Mouse (Mus musculus) gastrocnemius, postnatal 36 days (tissue): ENCODE measurements around the gene Gpr15. TPM values are rescaled to one million over a fixed set of nuclear protein-coding genes. Genes with fewer than 3 reads are reported as not detected.

ENCODE experiments used
- DNase-seq, 2 experiments: peaks; one replicate each; pipeline ENCODE4 v3.0.0; 2022
- intact Hi-C: fragments of 180-260 bp; cut with DNase I; formaldehyde crosslinking; loops from one replicate; pipeline ENCODE4 v1.15.1; 2025
- long read RNA-seq, 2 experiments: library from polyadenylated mRNA; stranded (forward); transcript quantifications; one replicate each; pipeline ENCODE4 v2.0.0; 2021
- total RNA-seq, 2 experiments: library from RNA; stranded (reverse); gene quantifications; 2 replicates each; pipeline ENCODE4 v1.2.3; 2021

The Gpr15 gene
- total RNA-seq, result not detected
- long read RNA-seq, experiment 1, result 0 reads
- long read RNA-seq, experiment 2, result 0 reads

- no peak for DNase-seq
- intact Hi-C loops, result no loop called here
Observed at GRCm38 (mm10) chr16:58718666-58719120, at the start of gene Gpr15. Gene Gpr15, minus strand, starts transcription at chr16:58719070.

DNA sequence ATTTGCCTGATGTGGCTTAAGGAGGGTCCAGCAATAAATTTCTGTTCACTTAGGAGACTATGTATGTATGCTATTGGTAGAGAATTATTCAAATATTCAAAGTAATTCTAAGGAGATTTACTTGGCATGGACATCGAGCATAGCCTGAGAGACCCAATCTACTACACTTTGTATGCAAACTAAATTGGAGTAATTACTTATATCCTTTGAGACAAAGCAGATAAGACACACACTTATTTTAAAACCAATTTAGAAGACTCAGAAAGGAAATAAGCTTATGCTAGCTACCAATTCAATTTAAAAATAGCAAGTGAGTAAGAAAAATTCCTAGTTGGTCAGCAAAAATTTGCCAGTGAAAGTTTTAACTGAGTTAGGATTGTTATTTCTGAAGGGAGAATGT lies 44.2 kb upstream of the Gpr15 start, which contains the start of gene Olfr172:
Gene Olfr172, minus strand, starts transcription at position 101 of the 400 bp plus-strand sequence.
- intact Hi-C loops, result no loop called here
- no peak for DNase-seq

- DNase-seq, result no peak
- intact Hi-C loops, result no loop called here
Observed at GRCm38 (mm10) chr16:58756191-58756590, 37.3 kb upstream of the Gpr15 start.

DNA sequence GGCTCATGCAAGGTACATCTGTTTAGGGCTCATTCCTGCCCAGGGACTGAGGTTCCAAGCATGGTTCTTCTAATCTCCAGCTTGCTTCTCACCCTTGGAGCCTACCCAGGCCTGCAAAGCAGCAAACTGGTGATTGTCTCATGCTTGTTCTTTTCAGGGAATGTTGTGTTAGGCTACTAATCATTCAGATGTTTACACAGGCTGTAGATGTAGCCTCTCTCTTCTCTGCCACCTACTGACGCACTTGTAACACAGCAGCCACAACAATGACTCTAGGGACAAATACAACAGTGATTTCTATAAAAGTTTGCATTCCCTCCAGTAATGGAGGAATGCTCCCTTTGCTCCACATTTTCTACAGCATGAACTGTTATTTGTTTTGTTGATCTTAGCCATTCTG lies 32.4 kb upstream of the Gpr15 start:
- intact Hi-C loops, result loop anchor here (5.0 kb wide), 2 partner anchors 124 to 294 kb away; no protein-coding TSS in a partner anchor
- no peak for DNase-seq

DNA sequence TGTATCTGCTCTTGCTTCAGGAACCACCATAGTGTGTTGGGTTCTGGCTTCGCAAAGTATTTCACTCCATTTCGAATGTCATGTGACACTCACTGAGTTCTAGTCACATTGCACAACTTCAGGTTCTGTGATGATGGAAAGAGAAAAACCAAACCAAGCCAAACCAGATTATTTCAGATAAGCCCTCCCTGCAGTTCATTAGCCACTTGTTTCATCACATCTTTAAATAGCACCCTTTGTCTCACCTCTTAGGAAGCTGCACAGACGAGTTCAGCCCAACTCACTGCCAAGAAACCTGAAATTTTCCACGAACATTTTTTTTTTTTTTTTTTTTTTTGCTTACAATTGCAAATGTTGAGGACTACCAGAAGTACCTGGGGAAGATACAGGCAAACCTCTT lies 27.8 kb upstream of the Gpr15 start:
- intact Hi-C loops, result no loop called here
- no peak for DNase-seq

- intact Hi-C loops, result no loop called here
- DNase-seq, result no peak
Observed at GRCm38 (mm10) chr16:58740751-58741150, 21.9 kb upstream of the Gpr15 start.

DNA sequence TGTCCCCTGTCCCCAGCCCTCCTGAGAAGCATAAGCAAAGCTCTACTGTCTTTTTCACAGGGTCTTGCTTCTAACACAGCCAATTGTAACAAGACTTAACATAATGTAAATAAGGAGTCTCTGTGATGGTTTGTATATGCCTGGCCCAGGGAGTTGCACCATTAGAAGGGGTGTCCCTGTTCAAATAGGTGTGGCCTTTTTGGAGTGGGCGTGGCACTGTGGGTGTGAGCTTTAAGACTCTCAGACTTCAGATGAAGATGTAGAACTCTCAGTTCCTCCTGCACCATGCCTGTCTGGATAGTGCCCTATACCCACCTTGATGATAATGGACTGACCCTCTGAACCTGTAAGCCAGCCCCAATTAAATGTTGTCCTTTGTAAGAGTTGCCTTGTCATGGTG lies 19.9 kb upstream of the Gpr15 start:
- intact Hi-C loops, result no loop called here
- no peak for DNase-seq

GRCm38 (mm10) chr16:58738205-58738604 lies 19.3 kb upstream of the Gpr15 start:
- no peak for DNase-seq
- intact Hi-C loops, result no loop called here

DNA sequence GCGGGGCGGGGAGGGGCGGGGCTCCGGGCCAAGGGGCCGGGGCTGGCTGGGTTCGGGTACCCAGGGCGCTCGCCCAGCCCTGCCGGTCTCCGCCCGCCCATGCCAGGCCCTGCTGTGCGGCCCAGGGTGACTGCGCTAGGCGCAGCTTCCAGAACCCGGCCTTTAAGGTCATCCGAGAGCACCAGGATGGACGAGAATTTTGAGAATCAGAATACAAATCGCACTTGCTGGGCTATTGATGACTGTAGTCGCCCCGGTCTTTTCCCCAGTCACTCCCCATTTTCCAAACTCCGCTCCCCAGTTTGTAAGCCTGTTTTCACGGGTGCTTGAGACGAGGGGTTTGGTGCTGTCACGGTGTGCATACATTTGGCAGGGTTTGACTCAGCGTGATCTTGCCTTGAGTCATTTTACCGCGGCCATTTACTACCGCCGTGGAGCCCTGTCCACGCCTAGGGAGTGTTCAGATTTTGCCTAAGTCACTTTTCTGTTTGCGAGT lies 9.4 kb upstream of the Gpr15 start:
- intact Hi-C loops, result no loop called here
- no peak for DNase-seq

DNA sequence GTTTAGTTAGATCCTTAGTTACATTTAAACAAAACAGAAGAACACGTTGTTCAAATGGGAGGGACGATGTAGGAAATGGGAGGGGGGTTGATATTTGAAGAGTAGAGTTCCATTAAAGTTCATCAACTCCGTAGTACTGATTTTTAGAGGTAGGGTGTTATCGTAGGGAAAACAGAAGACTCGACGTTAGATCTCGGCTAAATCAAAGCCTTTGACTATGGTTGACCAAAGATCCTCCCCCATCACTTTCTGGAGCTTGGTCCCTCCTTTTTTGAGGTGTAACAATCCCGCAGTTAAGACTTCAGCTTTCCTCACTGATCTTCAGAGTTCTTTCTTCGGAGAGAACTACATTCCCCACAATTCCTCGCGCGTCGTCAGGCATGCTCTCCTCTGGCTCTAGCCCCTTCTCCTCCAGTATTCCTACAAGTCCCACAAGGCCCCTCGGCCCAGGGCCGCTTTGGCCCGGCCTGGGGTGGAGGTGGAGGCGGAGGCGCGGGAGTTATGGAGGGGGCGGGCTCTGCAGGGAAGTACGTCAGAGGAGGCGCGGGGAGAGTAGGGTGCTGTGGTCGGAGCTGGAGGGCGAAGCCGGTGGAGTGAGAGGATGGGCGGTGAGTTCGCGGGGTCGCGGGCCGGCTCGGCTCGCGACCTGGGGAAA lies 8.7 kb upstream of the Gpr15 start, which contains the start of gene Cldnd1:
Gene Cldnd1, plus strand, starts transcription at position 434 of the 655 bp plus-strand sequence.
- DNase-seq, result peak; percentile 85 to 95
- intact Hi-C loops, result no loop called here

DNA sequence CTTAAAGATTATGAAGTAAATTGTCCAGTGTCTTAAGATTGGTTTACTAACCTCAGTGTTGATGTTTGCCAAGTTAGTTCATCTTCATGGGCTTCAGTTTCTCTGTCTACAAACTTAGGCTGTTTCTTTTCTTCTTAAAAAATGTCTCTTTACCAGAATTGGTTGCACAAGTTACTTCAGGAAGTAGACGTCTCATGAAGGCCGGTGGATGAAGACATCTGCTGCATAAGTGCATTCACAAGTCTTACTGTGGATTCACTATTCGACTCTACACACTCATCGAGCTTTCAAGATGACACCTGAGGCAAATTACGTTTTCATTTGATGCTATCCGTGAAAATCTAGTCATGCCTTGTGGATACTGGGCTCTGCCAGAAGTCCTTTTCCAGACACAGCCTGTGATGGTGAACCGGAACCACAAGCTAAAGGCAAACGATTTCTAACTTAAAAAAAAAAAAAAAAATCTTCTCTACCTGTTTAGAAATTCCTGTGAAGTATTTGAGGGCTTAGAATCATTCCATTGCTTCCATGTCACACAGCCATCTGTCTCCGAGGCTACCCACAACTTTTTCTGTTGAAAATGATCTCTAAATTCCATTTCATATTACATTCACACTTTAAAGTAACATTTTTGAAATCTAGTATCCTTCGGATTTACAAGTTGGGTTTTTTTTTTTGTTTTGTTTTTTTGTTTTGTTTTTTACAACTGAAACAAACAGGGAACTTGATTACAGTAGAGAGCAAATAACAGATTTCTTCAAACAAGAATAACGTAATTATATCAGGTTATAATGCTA lies 8.0 kb upstream of the Gpr15 start:
- intact Hi-C loops, result no loop called here
- DNase-seq, result no peak

DNA sequence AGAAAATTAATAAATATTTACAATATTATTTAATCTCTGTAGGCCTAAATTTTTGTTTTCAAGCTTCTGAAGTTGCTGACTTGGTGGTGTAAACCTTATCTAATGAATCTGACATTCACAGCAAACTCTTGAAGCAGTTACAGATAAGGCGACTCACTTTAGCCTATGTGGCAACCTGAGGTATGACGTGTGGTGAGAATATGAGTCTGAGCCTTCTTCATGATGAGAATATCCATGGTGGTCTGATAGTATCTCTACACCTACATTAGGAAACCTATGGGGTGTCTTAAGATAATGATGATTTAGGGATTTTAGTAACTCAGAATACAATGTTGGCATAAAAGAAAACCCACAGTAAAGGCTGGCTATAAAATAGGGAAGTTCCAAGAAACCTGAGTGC lies 3.4 kb upstream of the Gpr15 start:
- DNase-seq, result no peak
- intact Hi-C loops, result no loop called here

- DNase-seq, result no peak
- intact Hi-C loops, result no loop called here
Observed at GRCm38 (mm10) chr16:58715018-58715417, 3.9 kb downstream of the Gpr15 start.

DNA sequence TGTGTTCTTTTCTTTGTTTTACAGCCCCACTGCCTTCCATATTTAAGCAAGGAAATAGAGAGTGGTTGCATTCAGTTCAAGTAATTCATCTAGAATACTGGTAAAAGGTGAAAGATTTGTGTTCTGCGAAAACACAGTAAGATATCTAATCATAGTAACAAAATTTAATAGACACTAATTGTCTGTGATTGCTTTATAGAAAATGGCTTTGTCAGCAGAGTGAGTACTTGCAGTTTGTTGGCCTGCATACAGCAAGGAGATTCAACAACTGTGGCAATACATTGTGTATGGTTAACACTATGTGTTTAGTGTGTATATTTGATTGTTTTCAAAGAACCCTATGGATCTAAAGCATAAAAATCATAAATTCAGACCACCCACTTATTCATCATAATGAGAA lies 5.7 kb downstream of the Gpr15 start:
- intact Hi-C loops, result no loop called here
- DNase-seq, result no peak

DNA sequence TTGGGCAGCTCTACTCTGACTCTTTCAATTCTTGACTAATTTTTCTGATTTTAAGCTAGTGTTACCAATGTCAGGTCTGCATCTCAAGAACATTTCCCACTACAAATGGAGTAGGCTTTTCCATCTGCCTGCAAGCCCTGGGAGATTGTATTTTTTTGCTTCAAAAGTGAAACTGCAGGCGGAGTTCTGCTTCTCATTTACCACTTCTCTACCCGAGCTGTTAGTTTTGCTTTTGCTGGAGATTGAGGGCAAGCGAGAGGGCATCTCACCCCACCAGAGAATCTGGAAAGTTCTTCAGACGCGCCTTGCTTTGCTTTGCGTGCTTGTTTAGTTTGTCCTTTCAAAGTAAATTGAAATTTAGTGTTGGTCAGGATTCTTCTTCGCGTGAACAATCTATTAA lies 6.6 kb downstream of the Gpr15 start:
- DNase-seq, result no peak
- intact Hi-C loops, result no loop called here

- intact Hi-C loops, result no loop called here
- DNase-seq, result no peak
Observed at GRCm38 (mm10) chr16:58709536-58709935, 9.3 kb downstream of the Gpr15 start.

DNA sequence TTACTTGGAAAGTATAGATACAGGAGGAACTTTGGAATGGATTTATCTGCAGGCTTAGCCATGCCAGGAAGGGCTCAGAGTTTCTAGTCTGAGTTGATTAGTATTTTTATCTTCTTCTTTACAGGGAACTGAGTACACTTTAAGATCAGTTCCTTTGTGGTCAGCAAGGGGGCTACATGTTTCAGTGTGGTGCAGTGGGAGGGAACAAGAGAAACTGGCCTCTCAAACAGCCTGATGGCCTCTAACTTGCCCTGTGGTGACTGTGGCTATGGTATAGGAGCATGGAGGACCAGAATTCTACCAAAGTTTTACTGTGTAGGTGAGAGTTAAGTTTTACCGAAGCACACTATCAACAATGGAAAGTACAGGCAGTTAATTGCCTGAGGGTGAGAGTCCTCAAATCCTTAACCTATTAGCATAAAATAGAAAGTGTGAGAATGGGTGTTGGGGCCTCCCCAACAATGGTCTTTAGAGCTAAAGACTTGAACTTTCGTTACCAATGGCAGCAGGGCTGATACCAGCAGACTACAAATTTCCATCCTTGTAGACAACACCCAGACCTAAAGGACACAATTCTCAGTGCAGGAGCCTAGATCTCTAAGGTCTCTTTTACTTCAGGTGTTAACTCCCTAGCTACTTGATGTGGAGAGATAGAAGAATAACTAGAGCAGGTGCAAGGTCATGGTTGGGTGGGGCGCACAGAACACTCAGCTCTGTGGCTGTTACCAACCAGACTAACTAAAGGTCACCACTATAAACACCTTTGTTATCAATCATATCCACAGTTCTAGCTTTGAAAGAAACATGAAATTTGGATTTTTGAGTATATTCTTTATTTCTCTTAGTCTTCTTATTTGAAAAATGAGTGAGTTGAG lies 10.0 kb downstream of the Gpr15 start:
- DNase-seq, result no peak
- intact Hi-C loops, result no loop called here

- intact Hi-C loops, result no loop called here
- DNase-seq, result no peak
Observed at GRCm38 (mm10) chr16:58707276-58707905, 11.5 kb downstream of the Gpr15 start.

GRCm38 (mm10) chr16:58704999-58705398 lies 13.9 kb downstream of the Gpr15 start:
- no peak for DNase-seq
- intact Hi-C loops, result no loop called here
